Mouse (Mus musculus): ENCODE data around the gene Adam22.
A peak's percentile ranks its signal among the peaks of the same experiment; 100 is the strongest.

Gene Adam22

DNA sequence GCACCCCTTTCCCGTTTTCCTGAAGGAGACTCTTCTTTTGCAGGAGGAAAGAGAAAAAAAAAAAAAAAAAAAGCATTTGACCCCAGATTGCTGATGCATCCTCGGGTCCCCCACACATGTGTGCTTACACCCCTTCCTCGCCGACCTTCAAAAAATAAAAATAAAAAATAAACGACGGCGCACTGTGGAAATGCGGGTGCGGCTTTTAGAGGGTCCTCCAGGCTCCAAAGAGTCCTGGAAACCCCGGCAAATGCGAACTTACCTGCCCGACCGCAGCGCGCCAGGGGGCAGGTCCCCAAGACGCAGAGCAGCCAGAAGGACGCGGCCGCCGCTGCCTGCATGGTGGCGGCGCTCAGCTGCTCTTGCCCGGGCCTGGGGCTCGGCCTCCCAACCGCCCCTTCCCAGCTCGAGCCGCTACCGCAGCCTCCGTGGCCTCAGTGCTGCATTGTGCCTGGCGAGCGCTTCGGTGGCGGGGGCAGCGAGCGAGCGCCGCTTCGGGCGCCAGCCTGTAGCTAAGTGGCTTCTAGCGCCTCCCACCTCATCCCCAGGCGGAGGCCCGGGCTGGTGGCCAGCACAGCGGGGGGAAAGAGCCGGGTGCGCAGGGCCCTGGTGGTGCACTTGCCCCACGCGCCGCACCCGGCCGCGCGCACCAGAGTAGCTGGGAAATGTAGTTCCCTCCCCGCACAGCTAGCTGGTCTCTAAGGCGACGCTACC lies at the start of gene Adam22:
Adam22 (minus strand) TSS at position 547 of the 714 bp plus-strand sequence.
- peak; percentile 92 for ATAC-seq (ENCODE audit: insufficient number of reproducible peaks, low FRiP score, low TSS enrichment)

DNA sequence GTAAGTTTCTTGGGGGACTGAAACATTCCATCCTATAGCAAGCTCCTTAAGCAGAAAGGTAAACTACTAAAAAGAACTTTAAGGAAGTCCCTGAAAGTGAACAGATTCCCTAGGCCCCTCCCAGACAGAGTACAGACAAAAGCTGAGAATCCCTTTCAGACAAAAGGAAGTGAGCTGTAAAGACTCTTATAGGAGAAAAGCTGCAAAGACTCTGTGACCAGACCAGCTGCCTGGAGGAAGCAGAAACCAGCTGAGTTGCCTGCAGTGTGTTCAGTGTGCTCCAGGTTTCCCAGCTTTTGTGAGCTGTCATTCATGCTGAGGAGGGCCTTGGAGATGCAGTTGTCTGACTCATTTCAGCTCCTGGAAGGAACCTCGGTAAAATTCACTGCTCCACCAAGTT lies 49.5 kb upstream of the Adam22 start:
- no peak for ATAC-seq (ENCODE audit: insufficient number of reproducible peaks, low FRiP score, low TSS enrichment)

DNA sequence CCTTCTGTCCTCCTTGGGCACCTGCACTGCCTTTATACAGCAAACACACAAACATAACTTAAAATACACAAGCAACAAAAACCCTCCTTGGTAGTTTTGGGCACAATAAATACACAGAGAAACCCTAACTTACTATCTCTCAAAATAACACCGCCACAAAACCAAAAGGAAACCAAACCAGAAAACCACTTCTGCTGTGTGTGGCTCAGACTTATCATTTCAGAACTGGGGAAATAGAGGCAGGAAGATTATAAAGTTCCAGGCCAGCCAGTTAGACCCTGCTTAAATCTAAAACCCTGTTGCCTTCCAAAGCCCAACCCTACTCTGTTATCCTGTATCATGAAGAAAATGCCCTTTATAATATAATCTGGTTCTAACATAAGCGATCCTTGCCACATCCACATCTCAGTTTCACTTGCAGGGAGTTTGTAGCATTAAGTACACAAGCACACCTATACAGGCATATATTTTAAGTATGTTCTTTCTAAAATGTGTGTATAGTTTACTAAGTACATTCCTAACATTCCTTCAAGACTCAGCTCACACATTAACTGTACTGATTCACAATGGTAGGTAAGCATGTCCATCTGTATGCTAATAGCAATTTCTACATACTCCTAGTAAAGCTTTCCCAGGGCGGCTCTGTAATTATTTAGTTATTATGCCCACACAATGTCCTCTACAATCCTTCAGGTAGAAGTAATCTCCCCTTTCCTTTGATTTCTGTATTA lies 48.9 kb upstream of the Adam22 start:
- ATAC-seq (ENCODE audit: insufficient number of reproducible peaks, low FRiP score, low TSS enrichment) = no peak

DNA sequence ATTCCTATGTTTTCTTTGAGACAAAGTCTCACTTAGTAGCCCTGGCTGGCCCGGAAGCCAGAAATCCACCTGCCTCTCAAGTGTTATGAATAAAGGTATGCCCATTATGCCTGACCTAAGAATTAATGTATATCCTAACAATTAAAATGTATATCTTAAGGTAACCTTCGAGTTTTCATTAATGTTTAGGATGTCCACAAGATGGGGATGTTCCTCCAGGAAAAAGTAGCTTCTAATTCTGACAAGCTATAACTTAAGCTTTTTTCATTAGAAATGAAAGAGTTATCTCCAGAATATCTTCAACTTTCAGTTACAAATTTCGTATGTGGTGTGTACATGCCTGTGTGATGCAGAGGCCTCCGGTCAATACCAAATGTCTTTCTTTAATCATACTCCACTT lies 40.8 kb upstream of the Adam22 start:
- ATAC-seq (ENCODE audit: insufficient number of reproducible peaks, low FRiP score, low TSS enrichment) = no peak

DNA sequence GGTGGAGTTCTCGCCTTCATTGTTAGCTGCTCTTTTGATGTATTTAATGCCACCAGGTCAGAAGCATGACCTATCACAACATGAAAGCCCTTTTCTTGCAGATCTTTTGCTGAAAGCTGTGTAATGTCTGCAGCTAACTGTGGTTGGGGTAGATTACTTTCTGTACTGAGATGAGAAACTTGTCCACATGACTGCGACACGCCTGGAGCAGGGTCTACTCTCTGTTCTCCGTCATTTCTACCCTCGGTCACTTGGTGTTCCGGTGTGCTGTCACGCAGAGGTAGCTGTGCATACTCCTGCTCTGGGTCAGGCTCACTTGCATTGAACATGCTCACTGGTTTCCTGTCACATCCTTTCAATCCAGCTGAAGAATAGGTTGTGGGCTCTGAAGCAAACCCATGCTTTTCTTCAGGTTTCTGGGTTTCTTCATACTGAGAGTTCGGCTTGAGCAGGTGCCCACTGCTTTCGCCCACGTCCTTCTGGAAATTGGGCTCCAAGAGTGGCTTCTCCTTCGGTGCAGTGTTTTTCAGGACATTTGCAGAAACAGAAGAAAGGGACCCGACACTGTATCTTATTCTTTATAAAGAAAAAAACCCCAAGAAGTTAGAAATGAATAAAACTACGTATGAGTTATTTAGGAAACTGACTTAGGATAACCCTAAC lies 29.8 kb upstream of the Adam22 start:
- no peak for ATAC-seq (ENCODE audit: insufficient number of reproducible peaks, low FRiP score, low TSS enrichment)

DNA sequence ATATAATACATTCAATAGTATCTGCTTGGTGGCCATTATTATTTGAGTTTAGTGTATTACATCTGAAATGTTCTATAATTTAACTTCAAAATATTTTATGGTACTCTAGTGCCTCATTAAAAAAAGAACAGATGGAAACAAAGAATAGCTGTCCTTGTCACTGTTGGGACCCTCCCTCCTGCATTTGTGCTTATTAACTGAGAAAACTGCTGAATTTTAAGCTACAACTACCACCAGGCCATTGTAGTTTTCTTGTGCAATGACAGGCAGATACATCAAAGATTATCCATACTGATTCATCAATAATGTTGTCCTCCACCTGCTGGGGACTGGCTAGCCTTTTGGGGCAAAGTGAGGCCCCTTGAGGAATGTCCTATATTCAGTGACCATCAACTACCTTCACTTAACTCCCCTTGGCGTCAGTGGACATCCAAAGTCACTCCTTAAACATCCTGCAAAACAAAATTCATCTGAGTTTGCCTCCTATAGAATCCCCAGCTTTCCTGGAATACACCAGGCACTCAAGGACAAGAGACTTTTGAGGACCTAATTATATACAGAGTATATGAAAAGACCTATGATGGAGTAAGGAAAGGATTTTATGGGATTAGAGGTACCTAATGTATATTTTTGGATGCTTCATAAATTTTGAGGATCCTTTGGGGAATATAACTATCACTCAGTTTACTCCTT lies 26.1 kb upstream of the Adam22 start:
- no peak for ATAC-seq (ENCODE audit: insufficient number of reproducible peaks, low FRiP score, low TSS enrichment)

DNA sequence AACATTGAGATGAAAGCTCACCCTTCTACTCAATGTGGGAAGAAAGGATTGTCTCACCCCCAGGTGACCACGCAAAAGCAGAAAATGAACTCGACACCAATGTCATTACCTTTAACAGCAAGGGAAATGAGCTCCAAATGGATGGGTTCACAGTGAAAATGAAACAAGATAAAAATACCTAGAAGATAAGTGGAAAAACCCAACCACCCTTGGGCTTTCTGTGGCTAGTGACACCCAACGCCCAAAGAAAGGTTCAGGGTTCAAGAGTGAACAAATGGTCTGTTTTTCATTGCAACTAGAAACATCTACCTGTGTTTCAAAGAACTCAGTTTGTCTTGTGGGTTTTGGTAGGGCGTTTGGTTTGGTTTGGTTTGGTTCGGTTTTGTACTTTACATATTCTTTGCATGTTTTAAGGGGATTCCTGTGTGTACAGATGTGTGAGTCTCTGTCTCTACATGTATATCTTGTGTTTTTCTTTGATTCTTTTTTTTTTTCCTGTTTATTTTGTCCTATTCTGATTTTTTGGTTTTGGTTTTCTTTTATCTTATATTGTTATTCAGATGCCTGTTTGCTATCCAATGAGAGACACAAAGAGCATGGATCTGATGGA lies 6.4 kb upstream of the Adam22 start:
- no peak for ATAC-seq (ENCODE audit: insufficient number of reproducible peaks, low FRiP score, low TSS enrichment)

DNA sequence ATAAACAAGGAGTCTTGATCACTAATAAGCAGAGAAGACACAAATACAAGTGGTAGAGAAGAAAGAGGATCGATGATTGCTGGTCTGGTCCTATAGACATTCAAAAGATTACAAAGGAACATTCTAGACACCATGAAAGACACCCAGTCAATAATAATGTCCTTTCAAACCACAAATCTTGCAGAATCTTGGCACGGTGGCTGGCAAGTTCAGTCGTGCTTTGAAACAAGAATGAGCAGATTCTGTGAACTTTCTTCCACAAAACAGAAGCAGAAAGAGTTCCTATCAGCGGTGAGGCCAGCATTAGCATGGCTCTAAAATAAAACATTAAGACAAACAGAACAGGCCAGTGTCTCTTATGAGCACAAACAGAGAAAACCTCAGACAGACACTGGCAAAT lies 5.5 kb upstream of the Adam22 start:
- ATAC-seq (ENCODE audit: insufficient number of reproducible peaks, low FRiP score, low TSS enrichment) = no peak

DNA sequence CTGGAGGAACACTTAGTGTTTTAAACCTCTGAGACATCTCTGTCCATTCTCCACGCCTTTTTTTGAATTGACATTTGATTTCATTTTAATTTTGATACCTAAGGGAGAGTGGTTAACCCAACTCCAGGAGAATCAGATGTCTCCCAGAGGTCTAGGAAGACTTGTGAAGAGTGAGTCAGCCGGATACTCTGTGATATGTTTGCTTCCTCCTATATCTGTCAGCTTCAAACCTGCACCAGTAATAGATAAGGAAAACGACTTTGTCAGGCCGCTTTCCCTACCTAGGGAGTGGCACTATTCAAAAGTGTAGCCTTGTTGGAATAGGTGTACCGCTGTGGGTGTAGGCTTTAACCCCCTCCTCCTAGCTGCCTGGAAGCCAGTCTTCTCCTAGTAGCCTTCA lies 821 bp upstream of the Adam22 start:
- no peak for ATAC-seq (ENCODE audit: insufficient number of reproducible peaks, low FRiP score, low TSS enrichment)

DNA sequence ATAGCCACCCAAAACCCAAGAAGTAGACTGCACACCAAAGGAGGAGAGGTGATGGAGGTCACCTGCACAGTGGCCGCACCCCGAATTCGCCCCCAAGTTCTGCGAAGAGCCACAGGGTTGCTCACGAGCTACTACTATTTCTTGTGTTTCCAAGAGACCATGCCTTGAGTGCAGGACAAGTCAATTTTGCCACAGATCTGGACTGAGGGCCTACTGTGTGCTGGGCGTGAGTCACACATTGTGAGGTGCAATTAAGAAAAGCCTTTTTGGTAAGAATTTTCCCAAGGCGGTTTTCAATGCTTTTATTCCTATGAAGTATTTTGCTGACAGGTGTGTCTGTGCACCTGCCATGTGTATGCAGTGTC lies 350 bp upstream of the Adam22 start:
- no peak for ATAC-seq (ENCODE audit: insufficient number of reproducible peaks, low FRiP score, low TSS enrichment)

DNA sequence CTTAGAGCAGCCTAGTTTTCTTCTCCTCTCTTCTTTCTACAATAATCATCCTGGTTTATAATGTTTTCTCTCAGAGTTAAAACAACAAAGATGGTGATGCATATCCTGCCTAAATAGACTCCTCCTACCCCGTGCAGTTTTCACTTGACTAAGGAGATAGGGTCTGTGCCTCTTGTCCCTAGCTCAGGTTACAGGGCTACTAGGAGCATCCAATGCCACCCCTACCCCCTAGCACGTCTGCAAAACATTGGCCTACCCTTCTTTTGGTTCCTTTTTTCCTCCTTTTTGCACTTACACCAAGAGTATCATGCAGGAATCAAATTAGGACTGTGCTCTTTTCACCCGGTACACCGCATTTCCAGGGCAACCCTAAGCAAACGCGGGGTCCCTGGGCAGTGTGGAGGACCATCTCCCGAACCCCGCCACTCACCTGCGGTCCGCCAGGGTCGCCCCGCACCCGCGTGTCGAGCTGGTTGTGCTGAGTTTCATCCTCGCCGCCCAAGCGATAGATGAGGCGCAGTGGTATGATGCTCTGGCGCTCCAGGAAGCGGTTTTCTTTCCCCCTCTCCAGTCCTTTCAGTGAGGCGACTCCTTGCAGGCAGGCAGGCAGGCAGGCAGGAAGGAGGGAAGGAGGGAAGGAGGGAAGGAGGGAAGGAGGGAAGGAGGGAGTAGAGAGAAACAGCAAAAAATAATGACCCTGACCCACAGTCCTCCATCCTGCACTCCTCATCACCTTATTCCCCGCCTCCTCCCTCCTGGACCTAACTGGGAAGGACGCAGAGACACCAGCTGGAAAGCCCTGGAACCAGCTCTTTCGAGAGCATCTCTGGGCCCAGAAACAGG lies 968 bp downstream of the Adam22 start:
- ATAC-seq (ENCODE audit: insufficient number of reproducible peaks, low FRiP score, low TSS enrichment) = peak; percentile 75

DNA sequence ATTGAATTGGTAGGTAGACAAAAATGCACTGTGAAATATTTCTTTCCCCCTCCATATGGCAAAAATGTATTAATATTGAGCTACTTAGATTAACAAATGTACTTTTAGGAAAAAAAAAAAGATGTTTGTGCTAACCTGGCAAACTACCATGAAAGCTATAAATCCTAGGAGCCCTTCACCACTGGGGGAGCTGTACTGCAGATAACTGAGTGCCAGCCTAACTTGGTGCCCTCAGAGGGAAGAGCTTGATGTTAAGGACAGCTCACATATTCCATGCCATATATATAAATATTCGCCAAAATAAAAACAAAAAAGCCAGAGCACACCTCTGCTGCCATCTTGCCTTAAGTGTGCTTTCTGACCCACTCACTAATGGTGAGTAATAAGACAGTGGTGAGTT lies 5.6 kb downstream of the Adam22 start:
- no peak for ATAC-seq (ENCODE audit: insufficient number of reproducible peaks, low FRiP score, low TSS enrichment)

DNA sequence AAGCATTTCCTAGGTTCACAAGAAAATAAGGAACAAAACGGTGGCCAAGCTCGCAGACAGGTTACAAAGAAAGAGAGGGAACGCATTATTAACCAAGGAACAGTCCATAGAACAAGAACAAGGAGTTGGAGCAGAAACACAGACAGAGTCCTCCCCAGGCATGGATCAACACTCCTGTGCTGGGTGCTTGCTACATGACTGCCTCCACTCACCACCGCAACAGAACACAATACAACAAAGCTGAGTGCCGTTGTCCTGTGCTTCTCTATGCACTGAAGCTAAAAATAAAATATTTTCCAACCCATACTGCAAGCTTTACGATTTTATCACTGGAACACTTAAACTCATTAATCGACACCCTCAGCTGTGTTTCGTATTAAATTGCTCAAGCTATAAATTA lies 10.3 kb downstream of the Adam22 start:
- no peak for ATAC-seq (ENCODE audit: insufficient number of reproducible peaks, low FRiP score, low TSS enrichment)

DNA sequence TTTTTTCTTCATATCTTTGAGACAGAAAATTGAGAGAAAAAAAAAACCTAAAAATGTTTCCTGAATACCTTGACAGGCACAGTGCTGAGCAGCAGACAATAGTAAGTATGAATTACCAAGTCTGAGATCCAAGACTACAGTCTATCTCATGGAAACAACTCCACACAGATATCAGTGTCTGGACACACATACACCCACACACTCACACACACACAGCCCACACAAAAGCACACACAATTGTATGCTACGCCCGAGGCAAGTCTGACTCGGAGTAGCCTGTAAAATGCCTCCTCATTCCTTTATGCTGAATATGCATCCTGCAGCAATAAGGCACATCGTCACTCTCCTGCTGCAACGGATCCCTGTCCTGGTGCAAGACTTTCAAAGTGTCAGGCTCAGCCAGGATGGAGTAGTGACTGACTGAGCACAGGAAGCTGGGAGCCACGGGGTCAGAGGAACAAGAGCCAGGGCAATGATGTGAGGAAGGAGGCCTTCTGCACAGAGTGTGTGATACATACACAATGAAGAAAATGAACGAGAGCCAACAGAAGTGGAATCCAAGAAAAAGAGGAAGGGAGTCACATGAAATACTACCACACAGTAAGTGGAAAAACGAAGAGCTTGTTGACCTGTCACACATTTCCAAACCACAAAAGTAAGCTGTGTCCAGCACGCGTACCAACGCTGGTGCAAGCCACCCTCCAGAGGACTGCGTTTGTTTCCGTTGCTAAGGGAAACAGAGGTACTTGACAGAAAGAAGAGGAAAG lies 10.9 kb downstream of the Adam22 start:
- no peak for ATAC-seq (ENCODE audit: insufficient number of reproducible peaks, low FRiP score, low TSS enrichment)

DNA sequence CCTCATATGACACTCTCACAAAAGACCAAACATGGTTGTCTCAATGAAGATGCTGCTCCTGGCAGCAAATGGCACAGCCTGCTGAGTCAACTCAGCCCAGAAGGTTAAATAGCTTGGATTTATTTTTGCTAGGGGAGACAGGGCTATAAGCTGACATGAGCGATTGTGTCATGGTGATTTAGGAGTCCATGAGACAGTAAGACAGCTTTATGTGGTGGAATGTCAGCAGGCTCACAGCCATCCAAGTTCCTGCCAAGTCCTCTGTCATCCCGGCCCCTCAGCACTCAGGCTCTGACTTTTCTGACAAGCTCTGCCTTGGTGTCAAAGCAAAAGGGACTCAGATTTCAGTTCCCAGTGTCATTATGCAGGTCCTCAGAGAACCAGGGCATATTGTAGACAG lies 11.6 kb downstream of the Adam22 start:
- peak; percentile 57 for ATAC-seq (ENCODE audit: insufficient number of reproducible peaks, low FRiP score, low TSS enrichment)

DNA sequence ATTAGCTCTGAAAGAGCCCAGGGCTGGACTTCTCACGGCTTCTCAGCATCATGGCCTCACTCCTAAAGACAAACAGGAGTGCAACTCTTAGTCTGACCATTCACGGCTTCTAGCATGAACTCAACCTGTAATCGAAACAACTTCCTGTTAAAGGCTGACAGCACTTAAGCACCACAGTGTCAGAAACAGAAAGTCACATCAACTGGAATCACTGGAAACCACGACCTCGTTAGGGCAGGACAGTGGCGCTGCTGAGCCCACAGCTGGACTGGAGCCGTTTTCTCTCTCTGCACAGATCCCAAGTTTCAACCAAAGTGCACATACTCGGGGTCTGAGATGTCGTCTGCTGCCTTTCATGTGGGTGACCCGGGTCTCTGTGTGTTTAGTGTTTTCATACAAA lies 18.4 kb downstream of the Adam22 start:
- ATAC-seq (ENCODE audit: insufficient number of reproducible peaks, low FRiP score, low TSS enrichment) = no peak

DNA sequence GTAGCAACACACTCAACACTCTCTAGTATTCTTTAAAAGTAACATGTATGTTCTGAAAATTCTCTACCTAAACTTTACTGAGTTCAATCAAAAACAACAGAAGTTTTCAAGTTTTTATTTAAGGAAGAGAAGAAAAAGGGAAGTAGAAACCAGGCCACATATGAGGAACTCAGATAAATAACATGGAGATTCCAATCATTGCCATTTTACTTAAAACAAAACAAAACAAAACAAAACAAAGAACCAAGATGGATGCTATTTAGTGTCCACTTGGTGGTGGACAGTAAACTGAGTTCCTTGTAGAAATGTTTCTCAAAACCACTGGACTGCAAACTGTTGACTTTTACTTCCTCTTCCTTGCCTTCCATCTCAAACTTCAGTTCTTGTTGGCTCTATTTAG lies 21.6 kb downstream of the Adam22 start:
- no peak for ATAC-seq (ENCODE audit: insufficient number of reproducible peaks, low FRiP score, low TSS enrichment)

DNA sequence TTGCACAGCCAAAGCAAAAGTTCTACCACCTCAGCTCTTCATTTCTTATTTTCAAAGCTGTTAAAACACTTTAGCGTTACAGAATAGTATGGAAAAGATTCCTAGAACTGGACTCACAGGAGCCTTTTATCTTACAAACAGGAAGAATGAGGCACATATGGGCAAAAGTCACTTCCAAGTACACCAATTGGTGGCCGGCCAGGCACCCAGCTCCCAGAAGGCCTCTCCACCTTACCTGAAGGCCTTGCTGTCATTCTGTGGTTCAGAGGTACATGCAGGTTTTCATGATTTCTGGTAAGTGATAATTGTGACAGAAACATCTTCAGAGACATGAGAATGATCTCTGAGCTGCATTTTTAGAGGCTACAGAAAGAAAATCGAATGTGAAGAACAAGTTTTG lies 24.7 kb downstream of the Adam22 start:
- ATAC-seq (ENCODE audit: insufficient number of reproducible peaks, low FRiP score, low TSS enrichment) = no peak

DNA sequence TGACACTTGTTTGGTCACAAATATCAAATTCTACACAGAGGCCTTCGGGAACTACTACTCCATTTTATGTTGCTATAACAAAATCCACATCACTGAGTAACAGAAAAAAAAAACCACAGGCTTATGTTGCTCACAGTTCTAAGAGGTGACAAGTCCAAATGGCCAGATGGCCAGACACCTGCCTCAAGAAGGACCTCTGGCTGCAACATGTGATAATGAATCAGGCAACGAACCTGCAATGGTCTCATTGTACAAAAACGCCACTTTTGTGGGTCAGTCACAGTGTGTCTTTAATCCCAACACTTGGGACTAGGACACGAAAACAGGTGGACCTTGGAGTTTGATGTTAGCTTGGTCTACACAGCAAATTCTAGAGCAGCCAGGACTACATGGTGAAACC lies 26.3 kb downstream of the Adam22 start:
- ATAC-seq (ENCODE audit: insufficient number of reproducible peaks, low FRiP score, low TSS enrichment) = peak; percentile 72
